Mouse (Mus musculus): ENCODE measurements around the gene Rhpn2. TPM values are rescaled to one million over a fixed set of nuclear protein-coding genes. Genes with fewer than 3 reads are reported as not detected.

The Rhpn2 gene
- 54.7 and 57.4 TPM in 2 replicates for polyA plus RNA-seq (2012; rRNA removed)

GRCm38 (mm10) chr7:35333692-35334526, at the start of gene Rhpn2:
Gene Rhpn2 (plus strand): TSS chr7:35334170.

DNA sequence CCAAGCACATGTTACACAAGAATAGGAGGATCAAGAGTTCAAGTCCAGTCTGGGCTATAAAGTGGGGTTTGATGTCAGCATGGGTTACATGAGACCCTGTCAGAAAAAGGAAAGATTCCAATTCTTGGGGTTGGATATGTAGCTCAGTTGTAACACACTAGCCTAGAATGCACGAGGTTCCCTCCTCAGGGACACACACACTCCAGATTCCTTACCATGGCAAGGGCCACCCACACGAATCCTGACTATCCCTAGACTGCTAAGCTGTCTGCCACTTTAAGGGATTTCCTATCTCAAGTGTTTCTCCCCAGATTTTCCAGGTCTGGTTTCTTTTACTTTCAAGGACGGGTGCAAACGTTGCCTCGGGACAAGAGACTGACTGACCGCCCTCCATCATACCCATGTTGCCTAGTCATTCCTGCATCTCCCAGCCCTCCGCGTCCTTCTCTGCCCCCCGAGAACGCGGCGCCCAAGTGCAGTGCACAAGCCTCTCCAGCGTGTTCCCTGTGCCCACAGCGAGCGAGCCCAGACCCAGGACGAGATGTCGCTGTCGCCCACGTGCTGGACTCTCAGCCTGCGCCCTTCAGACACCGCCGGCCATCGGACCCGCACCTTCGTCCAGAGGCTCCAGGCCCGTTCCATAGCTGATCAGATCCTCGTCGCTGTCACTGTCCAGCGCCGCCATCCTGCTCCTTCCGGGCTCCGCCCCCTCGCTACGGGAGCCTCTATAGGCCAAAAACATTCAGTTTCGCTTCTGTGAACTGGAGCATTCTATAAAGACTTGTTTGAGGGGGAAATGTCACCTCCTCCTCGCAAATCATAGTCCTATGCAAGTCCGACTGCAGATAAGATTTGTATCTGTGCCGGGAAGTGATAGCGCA, 16.0 kb upstream of the Rhpn2 start, which contains the start of gene Gpatch1:
Gene Gpatch1 (minus strand): TSS at position 712 of the 881 bp plus-strand sequence.

GRCm38 (mm10) chr7:35396542-35397168, 62.7 kb downstream of the Rhpn2 start, which contains the start of the genes Faap24 and Cep89:
Gene Faap24 (minus strand): TSS chr7:35396836.
Gene Cep89 (plus strand): TSS chr7:35397035.

Other genes with a start within 250 kb of the Rhpn2 start
- gene Cebpa, start 214.9 kb upstream of the Rhpn2 start, polyA plus RNA-seq (2012; rRNA removed): 86.9 and 95.2 TPM in 2 replicates
- gene Slc7a10, start 147.8 kb upstream of the Rhpn2 start, polyA plus RNA-seq (2012; rRNA removed): 2.6 and 3.1 TPM in 2 replicates
- 12.0 and 12.2 TPM in 2 replicates for gene Lrp3, start 118.7 kb upstream of the Rhpn2 start, polyA plus RNA-seq (2012; rRNA removed)
- gene Gpatch1, start 15.7 kb upstream of the Rhpn2 start, polyA plus RNA-seq (2012; rRNA removed): 3.2 and 3.4 TPM in 2 replicates
- 3.5 TPM in 2 replicates for gene Faap24, start 62.7 kb downstream of the Rhpn2 start, polyA plus RNA-seq (2012; rRNA removed)
- 12.3 and 13.2 TPM in 2 replicates for gene Cep89, start 62.9 kb downstream of the Rhpn2 start, polyA plus RNA-seq (2012; rRNA removed)
- gene Slc7a9, start 114.6 kb downstream of the Rhpn2 start, polyA plus RNA-seq (2012; rRNA removed): 2.3 and 4.2 TPM in 2 replicates
- 0.10 TPM in 1 of 2 replicates, not detected in the other for gene Tdrd12, start 203.6 kb downstream of the Rhpn2 start, polyA plus RNA-seq (2012; rRNA removed)
- gene Nudt19, start 222.1 kb downstream of the Rhpn2 start, polyA plus RNA-seq (2012; rRNA removed): 89.1 and 112 TPM in 2 replicates